Mouse (Mus musculus) layer of hippocampus, postnatal 25 days (tissue): ENCODE measurements at regions not wholly inside any gene's neighbourhood (a gene's known extent, or its start where the extent isn't known, plus 50 kb on each side); places are given as distances from the start of the nearest gene placed in this dataset.
"Not testable (repeated sequence)": the region's sequence is repeated elsewhere in the genome, so short reads cannot be mapped to it uniquely, and the experiment has no call there.

Experiments
- DNase-seq, 2 experiments: peaks; one replicate each; pipeline ENCODE4 v3.0.0; 2022; ENCODE audit warnings: mixed read lengths in 2 of 2, low spot score in 1 of 2; ENCODE audit errors: extremely low spot score in 1 of 2

DNA sequence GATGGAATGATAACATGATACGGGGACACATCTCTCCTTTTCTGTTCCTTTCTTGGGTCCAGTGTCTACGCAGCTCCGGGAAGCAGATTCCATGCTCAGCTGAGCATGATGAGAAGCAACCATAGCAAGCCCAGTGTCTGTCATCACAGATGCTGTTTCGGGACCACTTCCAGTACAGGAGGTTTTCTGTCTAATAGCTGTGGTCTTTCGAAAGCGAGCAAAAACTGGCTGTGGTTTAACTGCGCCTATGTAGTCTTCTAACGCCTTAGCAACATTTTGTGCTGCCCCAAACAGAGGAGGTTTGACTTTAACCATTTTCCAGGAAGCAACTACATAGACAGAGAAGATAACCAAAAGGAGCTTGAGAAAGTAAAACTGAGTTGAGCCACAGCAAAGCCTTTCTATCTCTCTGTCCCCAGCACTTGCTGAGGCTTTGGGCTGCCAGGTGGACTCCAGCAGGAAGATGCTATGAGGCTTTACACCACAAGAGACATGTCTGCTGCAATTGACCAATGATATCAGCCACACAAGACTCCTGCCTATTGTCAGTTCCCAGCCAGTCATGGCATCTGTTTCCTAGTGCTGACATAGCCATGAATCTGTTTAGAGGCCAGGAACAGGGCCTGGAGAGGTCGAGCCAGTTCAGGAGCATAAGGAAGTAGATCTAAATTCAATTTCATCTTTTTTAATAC lies 95.1 kb downstream of the Stard3nl start:
- not testable (repeated sequence) for DNase-seq

DNA sequence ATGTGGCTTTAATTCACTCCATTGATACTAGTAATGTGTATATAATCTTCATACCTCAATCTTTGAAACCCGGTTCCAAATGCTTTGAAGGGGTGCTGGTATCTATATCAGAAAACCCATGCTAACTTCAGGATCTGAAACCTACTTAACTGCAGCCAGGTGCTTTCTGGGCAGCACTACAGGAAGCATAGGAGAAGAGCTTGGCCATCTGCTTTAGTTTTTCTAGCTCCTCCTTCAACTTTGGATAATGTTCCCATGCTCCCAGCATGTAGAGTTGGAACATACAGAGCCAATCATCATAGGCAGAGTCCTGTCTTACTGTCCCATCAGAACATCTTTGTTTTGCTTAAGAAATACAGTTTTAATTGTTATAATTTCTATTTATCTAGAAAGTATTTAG lies 99.3 kb downstream of the Stard3nl start:
- DNase-seq, result no peak

GRCm38 (mm10) chr13:19293041-19293440 lies 102.6 kb downstream of the Stard3nl start:
- DNase-seq, result no peak

- no peak for DNase-seq
Measured at GRCm38 (mm10) chr13:19283161-19283560, 112.4 kb downstream of the Stard3nl start.

- not testable (repeated sequence) for DNase-seq
Measured at GRCm38 (mm10) chr13:19272548-19273295, 122.9 kb downstream of the Stard3nl start.

DNA sequence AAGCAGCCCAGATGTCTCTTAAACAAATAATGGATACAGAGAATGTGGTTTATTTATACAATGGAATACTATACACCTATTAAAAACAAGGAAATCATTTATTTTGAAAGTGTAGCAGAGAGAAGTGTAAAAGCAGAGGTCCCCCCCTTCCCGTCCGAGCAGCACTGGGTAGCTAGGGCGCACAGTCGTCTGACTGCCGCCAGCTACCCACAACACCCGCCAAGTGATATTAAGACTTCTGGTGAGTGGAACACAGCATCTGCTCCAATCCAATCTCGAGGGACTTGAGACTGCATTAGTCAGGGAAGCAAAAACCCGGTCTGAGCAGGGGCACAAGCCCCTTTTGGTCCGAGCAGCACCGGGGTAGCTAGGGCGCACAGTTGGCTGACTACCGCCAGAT lies 130.6 kb downstream of the Stard3nl start:
- DNase-seq, result not testable (repeated sequence)

DNA sequence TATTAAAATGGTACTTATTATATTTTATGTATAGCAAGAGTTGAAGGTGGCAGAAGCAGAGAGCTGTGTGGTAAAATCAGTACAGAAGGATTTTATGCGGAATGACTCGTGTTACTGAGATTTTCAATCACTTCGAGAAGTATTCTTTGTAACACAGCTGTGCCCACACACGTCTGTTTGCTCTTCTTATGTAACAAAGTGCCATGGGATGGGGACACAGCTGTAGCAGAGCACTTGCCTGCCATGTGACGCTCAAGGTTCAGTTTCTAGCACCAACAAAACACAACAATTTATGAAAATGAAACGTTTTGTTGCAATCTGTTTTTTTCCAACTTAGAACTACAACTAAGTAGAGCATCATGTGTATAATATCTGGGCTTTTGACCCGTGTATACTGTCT lies 149.0 kb downstream of the Stard3nl start:
- not testable (repeated sequence) for DNase-seq

DNA sequence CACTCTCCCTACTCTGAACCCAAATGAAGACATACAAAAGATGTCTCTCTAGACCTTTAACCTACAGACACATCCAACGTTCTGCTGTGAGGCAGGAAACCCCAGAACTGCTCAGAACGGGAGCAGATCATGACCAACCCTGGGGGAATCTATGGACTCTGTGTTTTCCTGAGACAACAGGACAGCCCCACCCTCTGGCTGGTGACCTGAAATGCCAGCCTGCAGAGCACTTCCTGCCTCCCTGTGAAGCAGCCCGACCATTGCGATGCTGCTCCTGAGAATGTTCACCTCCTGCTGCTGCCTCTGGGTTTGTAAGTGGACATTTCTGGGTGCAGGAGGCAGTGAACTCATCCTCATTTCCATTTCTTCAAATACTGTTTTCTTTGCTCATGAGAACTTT lies 153.0 kb downstream of the Stard3nl start:
- DNase-seq, result not testable (repeated sequence)

GRCm38 (mm10) chr13:19236340-19236739 lies 159.3 kb downstream of the Stard3nl start:
- DNase-seq, result peak; percentile 11 to 38

GRCm38 (mm10) chr13:19234700-19235374 lies 160.8 kb downstream of the Stard3nl start:
- no peak for DNase-seq

- not testable (repeated sequence) for DNase-seq
Measured at GRCm38 (mm10) chr13:19220004-19220403, 175.6 kb downstream of the Stard3nl start.

DNA sequence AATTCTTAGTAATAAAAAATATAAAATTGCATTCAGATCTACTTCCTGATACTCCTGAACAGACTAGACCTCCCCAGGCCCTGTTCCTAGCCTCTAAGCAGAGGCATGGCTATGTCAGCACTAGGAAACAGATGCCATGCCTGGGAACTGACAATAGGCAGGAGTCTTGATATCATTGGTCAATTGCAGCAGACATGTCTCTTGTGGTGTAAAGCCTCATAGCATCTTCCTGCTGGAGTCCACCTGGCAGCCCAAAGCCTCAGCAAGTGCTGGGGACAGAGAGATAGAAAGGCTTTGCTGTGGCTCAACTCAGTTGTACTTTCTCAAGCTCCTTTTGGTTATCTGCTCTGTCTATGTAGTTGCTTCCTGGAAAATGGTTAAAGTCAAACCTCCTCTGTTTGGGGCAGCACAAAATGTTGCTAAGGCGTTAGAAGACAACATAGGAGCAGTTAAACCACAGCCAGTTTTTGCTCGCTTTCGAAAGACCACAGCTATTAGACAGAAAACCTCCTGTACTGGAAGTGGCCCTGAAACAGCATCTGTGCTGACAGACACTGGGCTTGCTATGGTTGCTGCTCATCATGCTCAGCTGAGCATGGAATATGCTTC lies 176.1 kb downstream of the Stard3nl start:
- DNase-seq, result not testable (repeated sequence)

GRCm38 (mm10) chr13:19204669-19205068 lies 190.9 kb downstream of the Stard3nl start:
- no peak for DNase-seq

GRCm38 (mm10) chr13:19202320-19202719 lies 193.3 kb downstream of the Stard3nl start:
- DNase-seq, result not testable (repeated sequence)
